Mouse (Mus musculus): ENCODE data around the gene Btg2. TPM values are rescaled to one million over a fixed set of nuclear protein-coding genes. Genes with fewer than 3 reads are reported as not detected.

Btg2 gene
- polyA plus RNA-seq (2014; fragmentation: Illumina TruSeq; extraction: RNeasy Lipid Tissue Mini Kit (QIAGEN cat#74804); ENCODE audit: low read depth, low replicate concordance), result 30.2 TPM

DNA sequence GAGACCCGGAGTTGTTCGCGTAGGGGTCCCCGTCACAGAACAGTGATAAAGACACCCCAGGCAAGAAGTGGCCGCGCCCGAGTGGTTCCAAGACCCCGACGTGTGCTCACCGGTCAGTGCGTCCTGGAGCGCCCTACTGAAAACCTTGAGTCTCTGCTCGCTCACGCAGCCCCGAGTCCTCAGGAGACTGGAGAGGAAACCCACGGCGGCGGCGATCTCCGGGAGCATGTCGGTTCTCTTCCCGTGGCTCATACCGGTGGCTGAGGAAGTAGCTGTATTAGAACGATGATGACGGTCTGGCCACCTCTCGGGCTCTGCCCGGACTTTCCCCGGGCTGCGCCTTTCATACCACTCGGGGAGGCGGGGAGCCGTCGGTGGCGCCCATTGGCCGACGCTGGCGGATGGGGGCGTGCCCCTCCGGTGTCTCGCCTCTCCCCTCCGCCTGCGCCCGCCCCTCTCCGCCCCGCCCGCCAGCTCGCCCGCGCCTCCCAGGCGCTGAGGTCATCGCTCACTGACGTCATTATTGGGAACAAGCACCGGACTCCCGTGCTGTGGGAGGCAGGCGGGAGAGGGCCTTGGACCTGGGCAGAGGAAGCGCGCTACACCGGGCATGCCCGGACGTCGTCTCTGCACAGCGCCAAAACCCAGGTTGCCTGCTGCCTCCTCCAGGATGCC lies at the start of gene Btg2:
TSS of gene Btg2 (minus strand) at position 319 of the 675 bp plus-strand sequence.

DNA sequence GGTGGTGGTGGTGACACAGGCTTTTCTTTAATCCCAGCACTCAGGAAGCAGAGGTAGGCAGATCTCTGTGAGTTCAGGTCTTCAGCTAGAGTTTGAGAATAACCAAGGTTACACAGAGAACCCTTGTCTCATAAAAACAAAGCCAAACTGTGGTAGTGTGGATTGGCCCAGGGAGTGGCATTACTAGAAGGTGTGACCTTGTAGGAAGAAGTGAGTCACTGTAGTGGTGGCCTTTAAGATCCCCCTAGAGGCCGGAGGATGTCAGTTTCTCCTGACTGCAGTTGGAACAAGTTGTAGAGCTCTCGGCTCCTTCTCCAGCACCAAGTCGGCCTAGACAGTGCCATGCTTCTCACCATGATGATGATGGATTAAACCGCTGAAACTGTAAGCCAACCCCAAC lies 32.1 kb upstream of the Btg2 start, which contains the start of gene Chit1:
TSS of gene Chit1 (plus strand) at position 264 of the 400 bp plus-strand sequence.

DNA sequence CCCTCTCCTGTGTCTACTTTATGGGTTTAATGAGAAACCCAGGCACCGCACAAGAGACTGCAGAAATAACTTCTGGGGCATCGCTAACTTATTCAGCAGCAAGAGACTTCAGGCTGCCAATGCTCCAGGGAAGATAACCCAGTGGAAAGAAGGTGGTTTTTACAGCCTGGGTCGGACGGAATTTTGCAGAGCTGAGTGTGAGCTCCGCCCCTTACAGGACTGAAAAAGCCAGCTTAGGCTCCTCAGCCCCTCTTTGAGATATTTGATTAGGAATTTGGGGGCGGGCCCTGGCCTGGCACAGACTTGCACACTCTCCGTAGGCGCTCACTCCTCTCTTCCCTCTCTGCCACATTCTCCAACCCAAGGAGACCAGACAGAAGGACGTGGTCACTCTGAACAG lies 41.7 kb downstream of the Btg2 start, which contains the start of gene Fmod:
TSS of gene Fmod (plus strand) at position 83 of the 400 bp plus-strand sequence.

Other genes with a start within 250 kb of the Btg2 start
- not detected for gene Optc, start 171.1 kb downstream of the Btg2 start, polyA plus RNA-seq (2014; fragmentation: Illumina TruSeq; extraction: RNeasy Lipid Tissue Mini Kit (QIAGEN cat#74804); ENCODE audit: low read depth, low replicate concordance)
- gene Prelp, start 157.7 kb downstream of the Btg2 start, polyA plus RNA-seq (2014; fragmentation: Illumina TruSeq; extraction: RNeasy Lipid Tissue Mini Kit (QIAGEN cat#74804); ENCODE audit: low read depth, low replicate concordance), result 16.3 TPM
- 7.4 TPM for gene Fmod, start 41.9 kb downstream of the Btg2 start, polyA plus RNA-seq (2014; fragmentation: Illumina TruSeq; extraction: RNeasy Lipid Tissue Mini Kit (QIAGEN cat#74804); ENCODE audit: low read depth, low replicate concordance)
- not detected for gene Chit1, start 32.1 kb upstream of the Btg2 start, polyA plus RNA-seq (2014; fragmentation: Illumina TruSeq; extraction: RNeasy Lipid Tissue Mini Kit (QIAGEN cat#74804); ENCODE audit: low read depth, low replicate concordance)
- 0.93 TPM for gene Chil1, start 103.1 kb upstream of the Btg2 start, polyA plus RNA-seq (2014; fragmentation: Illumina TruSeq; extraction: RNeasy Lipid Tissue Mini Kit (QIAGEN cat#74804); ENCODE audit: low read depth, low replicate concordance)
- gene Mybph, start 114.3 kb upstream of the Btg2 start, polyA plus RNA-seq (2014; fragmentation: Illumina TruSeq; extraction: RNeasy Lipid Tissue Mini Kit (QIAGEN cat#74804); ENCODE audit: low read depth, low replicate concordance), result not detected
- gene Adora1, start 156.3 kb upstream of the Btg2 start, polyA plus RNA-seq (2014; fragmentation: Illumina TruSeq; extraction: RNeasy Lipid Tissue Mini Kit (QIAGEN cat#74804); ENCODE audit: low read depth, low replicate concordance), result 109 TPM
- gene Myog, start 210.9 kb upstream of the Btg2 start, polyA plus RNA-seq (2014; fragmentation: Illumina TruSeq; extraction: RNeasy Lipid Tissue Mini Kit (QIAGEN cat#74804); ENCODE audit: low read depth, low replicate concordance), result not detected